Mouse (Mus musculus) lung, postnatal 0 days (tissue): ENCODE results near the gene Ppp1r9a.

ENCODE experiments used
- CTCF ChIP-seq: IDR thresholded peaks from 2 replicates; pipeline ENCODE4 v1.5.1; 2016; ENCODE audit warnings: antibody characterized with exemption, mild to moderate bottlenecking
- EP300 ChIP-seq: IDR thresholded peaks from 2 replicates; pipeline ENCODE4 v1.6.1; 2016; ENCODE audit warnings: antibody characterized with exemption, mild to moderate bottlenecking, control low read depth

- no peak for TF ChIP-seq CTCF
- TF ChIP-seq EP300: no peak
Observed at GRCm38 (mm10) chr6:4971229-4971628, 68.5 kb downstream of the Ppp1r9a start.
